Mouse (Mus musculus) cerebellum, adult 2 months (tissue): Measurements from ENCODE around the gene B3gnt9.

Source experiments
- CTCF ChIP-seq: fragments of 200-500 bp; IDR thresholded peaks from 2 replicates; pipeline ENCODE4 v1.5.1; 2011; ENCODE audit warnings: low read depth, mild to moderate bottlenecking, control low read depth, low read length, moderate library complexity, borderline replicate concordance; ENCODE audit not compliant: insufficient read depth
- POLR2A ChIP-seq: fragments of 200-500 bp; IDR thresholded peaks from 2 replicates; pipeline ENCODE4 v1.6.1; 2011; ENCODE audit warnings: low read length, control low read depth, borderline replicate concordance; ENCODE audit not compliant: insufficient read depth

GRCm38 (mm10) chr8:105205748-105206147 is 49.2 kb downstream of the B3gnt9 start:
- TF ChIP-seq CTCF (no peak), POLR2A (no peak)
